In the genomic region with DNA sequence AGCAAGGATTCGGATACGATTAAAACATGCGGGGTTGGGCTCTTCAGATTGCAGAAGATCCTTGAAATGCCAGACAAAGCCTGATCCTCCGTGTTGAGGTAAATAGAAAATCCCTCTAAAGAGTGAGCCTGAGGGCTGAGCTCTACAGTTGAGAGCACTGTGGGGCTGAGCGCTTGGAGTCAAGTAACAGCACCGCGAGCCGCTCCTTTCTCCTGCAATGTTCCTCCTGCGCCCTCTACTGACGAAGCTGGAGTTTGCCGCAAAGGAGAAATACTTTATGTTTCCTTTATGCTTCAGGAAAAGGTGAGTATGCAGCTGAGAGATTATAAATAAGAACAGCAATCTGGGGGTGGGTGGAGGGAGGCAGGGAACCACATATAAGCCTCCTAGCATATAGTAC, we compare ENCODE assay signal across 9 mouse cellular contexts. TPM values are rescaled to one million over a fixed set of nuclear protein-coding genes. Genes with fewer than 3 reads are reported as not detected.
DNase-seq lines count a peak whose midpoint lies in the region; ATAC-seq and TF ChIP-seq lines count a peak whose summit lies in the region.
"Had no signal": no experiment of that assay in that cellular context is flagged by ENCODE, and none has a peak within 500 bp of the region (broad histone marks: within the 10 kb centered on the region; RNA-seq: fewer than 3 reads in every experiment).

No protein-coding gene starts in this region.

- no peaks in the 10 kb centered on the region for H3K9me3 ChIP-seq in MEL (replicated peaks; ENCODE audit: insufficient read depth, low read length)
- H3K9me3 ChIP-seq in embryonic facial prominence, embryonic 15.5 days (replicated peaks), result no peaks in the 10 kb centered on the region

- no peaks in the 10 kb centered on the region for H3K79me2 ChIP-seq in MEL (ENCODE audit: control insufficient read depth, insufficient read depth, low read length, poor library complexity)

- peaks cover 26 to 30% of the 10 kb centered on the region in 2 experiments for H3K4me1 ChIP-seq in MEL (ENCODE audit: control insufficient read depth in 1 of 2, insufficient read depth in 2 of 2, low read length in 2 of 2)
- H3K4me1 ChIP-seq in embryonic facial prominence, embryonic 15.5 days, result no peaks in the 10 kb centered on the region

- H3K4me3 ChIP-seq in MEL (ENCODE audit: control insufficient read depth in 1 of 2, insufficient read depth in 1 of 2, low read depth in 2 of 2, low read length in 2 of 2), result no peak overlapping the region
- no peak overlapping the region for H3K4me3 ChIP-seq in embryonic facial prominence, embryonic 15.5 days (replicated peaks)

- H3K9ac ChIP-seq in MEL (ENCODE audit: control insufficient read depth, low read depth, low read length, poor library complexity, severe bottlenecking), result peak overlapping the region; percentile 65
- H3K9ac ChIP-seq in embryonic facial prominence, embryonic 15.5 days, result no peak overlapping the region

- TF ChIP-seq CTCF in MEL (IDR thresholded peaks at IDR 0.05 in 2 of 3, conservative IDR thresholded peaks at IDR 0.05 in 1 of 3; ENCODE audit: control insufficient read depth in 1 of 3, insufficient read depth in 1 of 3, low read depth in 2 of 3, low read length in 3 of 3, poor library complexity in 1 of 3, severe bottlenecking in 1 of 3), result peak; percentile 96 to 99 (median 96)

- peaks cover 0 to 35% of the 10 kb centered on the region in 2 experiments; a peak in 2 of 4 replicates for H3K36me3 ChIP-seq in MEL (ENCODE audit: control insufficient read depth in 1 of 2, insufficient read depth in 2 of 2, low read length in 2 of 2)
- H3K36me3 ChIP-seq in embryonic facial prominence, embryonic 15.5 days, result no peaks in the 10 kb centered on the region

- ATAC-seq in embryonic facial prominence, embryonic 15.5 days (ENCODE audit: insufficient number of reproducible peaks, low FRiP score, low TSS enrichment, low read depth), result no peak
- peak; percentile 87 to 93 for ATAC-seq in hematopoietic stem cell, adult 5-6 weeks (replicated peaks in 1 of 2; ENCODE audit: insufficient read depth in 1 of 2, low FRiP score in 2 of 2, low TSS enrichment in 1 of 2, low read depth in 1 of 2, poor library complexity in 2 of 2, severe bottlenecking in 2 of 2)

- TF ChIP-seq RAD21 in MEL (IDR thresholded peaks at IDR 0.05; ENCODE audit: low read depth, low read length), result peak; percentile 100

- TF ChIP-seq POLR2A in MEL (IDR thresholded peaks at IDR 0.05; ENCODE audit: control insufficient read depth in 1 of 2, insufficient read depth in 1 of 2, low read depth in 1 of 2, low read length in 2 of 2, poor library complexity in 1 of 2), result no peak

- peak overlapping the region; percentile 40; the same call in 1 of the 2 replicates for H3K27ac ChIP-seq in MEL (ENCODE audit: control insufficient read depth, low read depth, low read length)
- H3K27ac ChIP-seq in embryonic facial prominence, embryonic 15.5 days (replicated peaks), result no peak overlapping the region

- no peaks in the 10 kb centered on the region for H3K27me3 ChIP-seq in MEL (ENCODE audit: control insufficient read depth in 1 of 2, insufficient read depth in 2 of 2, low read length in 2 of 2)
- no peaks in the 10 kb centered on the region; the same call in 1 of the 2 replicates for H3K27me3 ChIP-seq in embryonic facial prominence, embryonic 15.5 days

- peak; percentile 90 for DNase-seq in MEL (ENCODE audit: low read depth, low spot score)
- peak; percentile 81 for DNase-seq in brain, adult 2 months (ENCODE audit: low read depth, low spot score)
- peak; percentile 44 to 84 for DNase-seq in layer of hippocampus, adult 18-20 months (ENCODE audit: low spot score in 2 of 2)
- peak; percentile 72 for DNase-seq in lung, postnatal 10 days
- DNase-seq in retina, embryonic 14.5 days (ENCODE audit: low spot score), result peak; percentile 83
- peak; percentile 43 for DNase-seq in yolk sac, embryonic 10.5 days (ENCODE audit: low spot score)

- H3K4me2 ChIP-seq in embryonic facial prominence, embryonic 15.5 days (replicated peaks), result 0 out of 2 replicates have a peak overlapping the region, but pooled peaks have one; percentile 11

- WGBS in embryonic facial prominence, embryonic 15.5 days, result 10% methylated on average over 11 of the region's 11 CpGs

- peak in 1 of 2 experiments; percentile 33; a peak in 1 of 4 replicates for TF ChIP-seq EP300 in MEL (IDR thresholded peaks at IDR 0.05; ENCODE audit: low read depth in 1 of 2, low read length in 2 of 2)

TF ChIP-seq in MEL, 35 proteins besides CTCF, POLR2A, EP300 and RAD21:
- no peak for TF ChIP-seq TAL1 (IDR thresholded peaks at IDR 0.05; ENCODE audit: low read length)
- no peak for TF ChIP-seq ZMIZ1 (IDR thresholded peaks at IDR 0.05; ENCODE audit: low read depth, low read length)
- 0 out of 2 replicates have a peak, but pooled peaks have one; percentile 18 for TF ChIP-seq HCFC1 (IDR thresholded peaks at IDR 0.05; ENCODE audit: low read depth, low read length)
- TF ChIP-seq MAX (IDR thresholded peaks at IDR 0.05; ENCODE audit: low read length), result no peak
- no peak for TF ChIP-seq MYB (IDR thresholded peaks at IDR 0.05; ENCODE audit: low read depth, low read length)
- TF ChIP-seq SMC3 (IDR thresholded peaks at IDR 0.05; ENCODE audit: low read depth, low read length), result peak; percentile 98
- TF ChIP-seq CHD1 (IDR thresholded peaks at IDR 0.05; ENCODE audit: low read depth, low read length), result no peak
- TF ChIP-seq TCF12 (IDR thresholded peaks at IDR 0.05; ENCODE audit: low read depth, low read length), result no peak
- no peak for TF ChIP-seq ETS1 (IDR thresholded peaks at IDR 0.05; ENCODE audit: low read depth, low read length)
- TF ChIP-seq KAT2A (conservative IDR thresholded peaks at IDR 0.05; ENCODE audit: low read depth, low read length), result no peak
- TF ChIP-seq UBTF (IDR thresholded peaks at IDR 0.05; ENCODE audit: borderline replicate concordance, insufficient read depth, low read depth, low read length), result no peak
- no peak for TF ChIP-seq NELFE (IDR thresholded peaks at IDR 0.05; ENCODE audit: low read depth, low read length)
- TF ChIP-seq GABPA (IDR thresholded peaks at IDR 0.05; ENCODE audit: low read depth, low read length), result no peak
- TF ChIP-seq USF1 (IDR thresholded peaks at IDR 0.05; ENCODE audit: low read depth, low read length), result no peak
- TF ChIP-seq ZC3H11A (IDR thresholded peaks at IDR 0.05; ENCODE audit: low read depth, low read length), result peak; percentile 97
- no peak for TF ChIP-seq MEF2A (IDR thresholded peaks at IDR 0.05; ENCODE audit: extremely low read depth, insufficient replicate concordance, low read depth, low read length, poor library complexity, severe bottlenecking)
- TF ChIP-seq MXI1 (IDR thresholded peaks at IDR 0.05; ENCODE audit: low read depth, low read length), result no peak
- TF ChIP-seq MAZ (IDR thresholded peaks at IDR 0.05; ENCODE audit: low read depth, low read length), result peak; percentile 50; the same call in 1 of the 2 replicates
- TF ChIP-seq USF2 (IDR thresholded peaks at IDR 0.05; ENCODE audit: borderline replicate concordance in 1 of 2, insufficient read depth in 1 of 2, low read depth in 1 of 2, low read length in 2 of 2), result no peak
- no peak for TF ChIP-seq NRF1 (IDR thresholded peaks at IDR 0.05; ENCODE audit: insufficient read depth, low read depth, low read length, poor library complexity, severe bottlenecking)
- no peak for TF ChIP-seq MYC (IDR thresholded peaks at IDR 0.05; ENCODE audit: low read depth, low read length)
- TF ChIP-seq CHD2 (IDR thresholded peaks at IDR 0.05; ENCODE audit: low read length), result no peak
- no peak for TF ChIP-seq ELF1 (IDR thresholded peaks at IDR 0.05; ENCODE audit: low read depth, low read length)
- TF ChIP-seq MAFK (IDR thresholded peaks at IDR 0.05; ENCODE audit: borderline replicate concordance, low read depth, low read length), result no peak
- no peak for TF ChIP-seq POLR2AphosphoS5 (IDR thresholded peaks at IDR 0.05; ENCODE audit: borderline replicate concordance, low read depth, low read length)
- no peak for TF ChIP-seq TBP (IDR thresholded peaks at IDR 0.05; ENCODE audit: low read depth, low read length)
- no peak for TF ChIP-seq SIN3A (IDR thresholded peaks at IDR 0.05; ENCODE audit: low read length)
- TF ChIP-seq ZNF384 (IDR thresholded peaks at IDR 0.05; ENCODE audit: low read depth, low read length), result no peak
- TF ChIP-seq JUND (IDR thresholded peaks at IDR 0.05; ENCODE audit: low read depth, low read length), result no peak
- no peak for TF ChIP-seq BHLHE40 (IDR thresholded peaks at IDR 0.05; ENCODE audit: borderline replicate concordance, low read depth, low read length)
- TF ChIP-seq POLR2AphosphoS2 (IDR thresholded peaks at IDR 0.05; ENCODE audit: low read length), result no peak
- no peak for TF ChIP-seq GATA1 (IDR thresholded peaks at IDR 0.05; ENCODE audit: low read depth, low read length)
- no peak for TF ChIP-seq ZKSCAN1 (IDR thresholded peaks at IDR 0.05; ENCODE audit: low read depth, low read length)
- no peak for TF ChIP-seq RCOR1 (IDR thresholded peaks at IDR 0.05; ENCODE audit: low read depth, low read length)
- TF ChIP-seq E2F4 (IDR thresholded peaks at IDR 0.05; ENCODE audit: borderline replicate concordance, low read depth, low read length), result no peak

RNA-seq across cellular contexts. Expression of a gene that starts 47.4 kb away (rescaled TPM):
- total RNA-seq in MEL (2012; rRNA removed), result 113 and 119 TPM in 2 replicates
- polyA plus RNA-seq in MEL (2012; ENCODE audit: insufficient read depth in 1 of 2, insufficient read length in 2 of 2, low read depth in 1 of 2, low replicate concordance in 2 of 2, missing spikeins in 1 of 2), result 100 to 1,000 TPM in 1 of 2 experiments, not detected in 1; 226 TPM
- 122 and 126 TPM in 2 replicates for polyA plus RNA-seq in embryonic facial prominence, embryonic 15.5 days (2015; fragmentation: Nextera tagmentation; extraction: Ambion mirVana)
- 39.4 and 69.8 TPM in 2 replicates for total RNA-seq in hematopoietic stem cell, adult 5-6 weeks (2017)
- 100 to 1,000 TPM; 201 to 228 TPM for total RNA-seq in layer of hippocampus, adult 18-20 months (2021)

RNA-seq across cellular contexts. Expression of a gene that starts 50.9 kb away (rescaled TPM):
- total RNA-seq in MEL (2012; rRNA removed), result not detected in 2 replicates
- not detected for polyA plus RNA-seq in MEL (2012; ENCODE audit: insufficient read depth in 1 of 2, insufficient read length in 2 of 2, low read depth in 1 of 2, low replicate concordance in 2 of 2, missing spikeins in 1 of 2)
- 0.17 and 0.24 TPM in 2 replicates for polyA plus RNA-seq in embryonic facial prominence, embryonic 15.5 days (2015; fragmentation: Nextera tagmentation; extraction: Ambion mirVana)
- not detected in 2 replicates for total RNA-seq in hematopoietic stem cell, adult 5-6 weeks (2017)
- 1 to 10 TPM in 1 of 2 experiments, under 1 TPM in 1; 0.61 to 1.0 TPM for total RNA-seq in layer of hippocampus, adult 18-20 months (2021)
- polyA plus RNA-seq: lung, embryonic 16.5 days had no signal
